Mouse (Mus musculus) bone marrow macrophage, adult 2 months (primary cell): ENCODE data around the gene Rbp1. TPM values are rescaled to one million over a fixed set of nuclear protein-coding genes. Genes with fewer than 3 reads are reported as not detected.

Experiments used
- H3K27ac ChIP-seq: 2 replicates; pipeline ENCODE4 v1.5.1; 2012; ENCODE audit warnings: low read depth, low read length; ENCODE audit not compliant: insufficient read depth
- H3K4me1 ChIP-seq: 2 replicates; pipeline ENCODE4 v1.6.1; 2012; ENCODE audit warnings: low read length; ENCODE audit not compliant: control insufficient read depth, insufficient read depth
- H3K4me3 ChIP-seq: 2 replicates; pipeline ENCODE4 v1.5.1; 2012; ENCODE audit warnings: mild to moderate bottlenecking, low read length, moderate library complexity; ENCODE audit not compliant: insufficient read depth
- CTCF ChIP-seq: IDR thresholded peaks from 2 replicates; pipeline ENCODE4 v1.5.1; 2012; ENCODE audit warnings: low read depth, mild to moderate bottlenecking, low read length, moderate library complexity
- POLR2A ChIP-seq: IDR thresholded peaks from 2 replicates; pipeline ENCODE4 v1.6.1; 2012; ENCODE audit warnings: mild to moderate bottlenecking, low read depth, low read length, borderline replicate concordance
- polyA plus RNA-seq: library from polyadenylated mRNA; stranded (reverse); fragments of >200 nt; gene quantifications from 2 replicates; pipeline ENCODE4 v1.2.4, GENCODE M21; 2012; ENCODE audit not compliant: missing spikeins, insufficient read depth, insufficient read length

Rbp1 gene
- polyA plus RNA-seq, 1 experiment, result 0.35 TPM

DNA sequence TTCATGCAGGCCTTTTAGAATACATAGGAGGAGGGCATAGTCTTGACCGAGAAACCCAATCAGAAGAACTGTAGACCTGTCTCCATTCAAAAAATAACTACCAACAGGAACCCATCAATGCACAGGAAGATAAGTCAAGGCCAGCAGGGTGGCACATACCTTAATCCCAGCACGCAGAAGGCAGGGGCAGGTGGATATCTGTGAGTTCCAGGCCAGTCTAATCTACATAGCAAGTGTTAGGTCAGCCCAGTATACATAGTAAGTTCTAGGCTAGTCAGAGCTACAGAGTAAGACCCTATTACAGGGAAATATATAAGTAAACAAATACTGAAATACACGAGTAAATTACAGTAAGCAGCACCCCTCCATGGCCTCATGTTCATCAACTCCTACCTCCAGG lies 24.9 kb upstream of the Rbp1 start:
- TF ChIP-seq POLR2A (no peak), CTCF (no peak)
- H3K4me3 ChIP-seq, result no peak overlapping the region
- H3K4me1 ChIP-seq, result no peaks in the 10 kb centered on the region
- no peak overlapping the region for H3K27ac ChIP-seq

DNA sequence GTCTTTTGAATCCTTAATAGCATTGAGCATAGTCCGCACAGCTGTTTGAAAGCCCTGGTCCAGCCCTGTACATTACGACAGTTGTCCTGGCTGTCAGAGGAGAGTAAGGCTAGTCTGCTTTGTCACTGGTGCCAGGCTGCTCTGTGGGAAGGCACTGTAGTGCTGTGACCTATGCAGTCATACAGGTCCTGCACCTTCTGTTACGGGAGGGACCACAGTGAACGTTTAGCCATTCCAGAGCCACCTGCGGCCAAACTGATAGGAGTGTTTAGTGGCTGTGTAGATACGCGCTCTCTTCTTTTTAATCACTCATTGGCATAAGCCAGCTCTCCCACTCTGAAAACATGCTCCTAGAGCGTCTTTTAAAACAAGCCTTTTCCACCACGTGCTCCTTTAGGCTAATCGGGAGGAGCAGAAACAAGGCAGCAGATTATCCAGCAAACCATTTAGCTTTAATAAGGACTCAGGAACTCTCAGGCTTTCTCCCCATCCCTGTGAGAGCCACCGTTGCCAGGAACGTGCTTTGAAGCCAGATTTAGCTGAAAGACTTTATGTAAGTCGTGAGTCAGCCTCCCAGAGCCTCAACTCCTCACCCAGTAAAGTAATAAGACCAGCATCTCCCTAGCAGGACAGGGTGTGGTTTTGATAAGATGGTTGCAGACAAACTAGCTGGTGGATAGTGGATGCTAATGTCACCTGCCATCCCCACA lies 22.4 kb upstream of the Rbp1 start:
- peaks cover 4% of the 10 kb centered on the region; the same call in 1 of the 2 replicates for H3K4me1 ChIP-seq
- no peak overlapping the region for H3K4me3 ChIP-seq
- no peak overlapping the region for H3K27ac ChIP-seq
- no peak for TF ChIP-seq POLR2A
- TF ChIP-seq CTCF, result no peak

GRCm38 (mm10) chr9:98401611-98402010 lies 21.1 kb upstream of the Rbp1 start:
- H3K4me1 ChIP-seq, result peaks cover 4% of the 10 kb centered on the region; the same call in 1 of the 2 replicates
- no peak overlapping the region for H3K27ac ChIP-seq
- TF ChIP-seq CTCF (no peak), POLR2A (no peak)
- no peak overlapping the region for H3K4me3 ChIP-seq

DNA sequence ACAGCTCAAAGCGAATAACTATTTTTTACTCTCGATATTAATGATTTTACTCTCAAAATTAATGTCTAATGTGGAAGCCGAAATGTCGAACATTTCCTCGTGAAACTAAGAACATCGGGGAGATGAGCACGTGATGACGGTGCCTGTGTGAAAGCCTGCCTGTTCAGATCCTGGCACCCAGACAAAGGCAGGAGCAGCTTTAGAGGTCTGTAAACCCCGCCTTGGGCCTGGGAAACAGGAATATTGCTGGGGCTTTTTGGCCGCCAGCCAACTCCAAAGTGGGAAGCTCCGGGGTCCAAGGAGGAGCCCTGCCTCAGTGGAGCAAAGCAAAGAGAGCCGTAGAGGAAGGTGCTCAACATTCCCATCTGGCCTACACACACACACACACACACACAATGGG lies 15.0 kb upstream of the Rbp1 start:
- no peak overlapping the region for H3K27ac ChIP-seq
- H3K4me3 ChIP-seq, result no peak overlapping the region
- H3K4me1 ChIP-seq, result peaks cover 4% of the 10 kb centered on the region; the same call in 1 of the 2 replicates
- no peak for TF ChIP-seq CTCF
- no peak for TF ChIP-seq POLR2A

DNA sequence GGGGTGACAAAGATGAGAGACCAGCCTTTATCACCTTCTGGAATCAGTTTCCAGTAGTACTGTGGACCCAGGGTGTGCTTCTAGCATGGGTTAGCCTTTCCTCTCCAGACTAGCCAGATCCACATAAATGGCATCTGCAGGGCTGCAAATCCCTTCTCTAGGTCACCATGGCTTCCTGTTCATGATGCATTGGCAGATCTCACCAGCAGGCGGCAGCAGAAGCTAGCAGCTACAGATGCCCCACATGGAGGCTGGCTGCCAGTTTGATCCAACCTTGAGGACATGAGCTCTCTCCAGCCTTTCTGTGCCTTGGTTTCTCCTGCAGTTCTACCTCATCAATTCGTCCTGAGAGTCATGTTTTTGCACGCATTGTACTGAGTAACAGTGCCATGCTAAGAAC lies 13.6 kb upstream of the Rbp1 start:
- no peak for TF ChIP-seq POLR2A
- peak; percentile 59 for TF ChIP-seq CTCF
- no peak overlapping the region for H3K27ac ChIP-seq
- no peaks in the 10 kb centered on the region for H3K4me1 ChIP-seq

GRCm38 (mm10) chr9:98415427-98415826 lies 7.3 kb upstream of the Rbp1 start:
- TF ChIP-seq POLR2A, result no peak
- TF ChIP-seq CTCF, result no peak
- Histone ChIP-seq H3K27ac (no peak overlapping the region), H3K4me1 (no peaks in the 10 kb centered on the region), H3K4me3 (no peak overlapping the region)

More for the DNA sequence above, 13.6 kb upstream of the Rbp1 start:
- no peak overlapping the region for H3K4me3 ChIP-seq

DNA sequence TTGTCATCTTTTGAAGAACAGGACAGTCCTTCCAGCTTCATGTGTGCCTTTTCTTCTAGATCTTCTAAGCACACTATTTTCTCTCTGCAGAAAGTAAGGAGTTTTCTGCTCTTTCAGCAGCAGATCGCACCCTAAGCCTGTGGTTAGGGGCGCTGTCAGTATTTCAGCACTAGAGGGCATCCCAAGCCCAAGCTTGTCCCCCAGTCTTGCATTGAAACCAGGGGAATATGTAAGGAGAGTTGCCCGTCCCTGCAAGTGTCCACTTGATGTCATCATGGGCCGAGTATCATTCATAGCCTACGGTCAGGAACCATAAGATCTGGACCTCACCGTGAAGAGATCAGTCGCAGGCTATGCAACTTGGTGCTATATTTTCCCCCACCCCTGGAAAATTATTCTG lies 4.8 kb upstream of the Rbp1 start:
- H3K27ac ChIP-seq, result no peak overlapping the region
- TF ChIP-seq POLR2A (no peak), CTCF (no peak)

GRCm38 (mm10) chr9:98418346-98418745 lies 4.4 kb upstream of the Rbp1 start:
- Histone ChIP-seq H3K27ac (no peak overlapping the region), H3K4me3 (no peak overlapping the region), H3K4me1 (no peaks in the 10 kb centered on the region)
- no peak for TF ChIP-seq CTCF
- no peak for TF ChIP-seq POLR2A

More for the DNA sequence above, 4.8 kb upstream of the Rbp1 start:
- no peak overlapping the region for H3K4me3 ChIP-seq
- H3K4me1 ChIP-seq, result no peaks in the 10 kb centered on the region

DNA sequence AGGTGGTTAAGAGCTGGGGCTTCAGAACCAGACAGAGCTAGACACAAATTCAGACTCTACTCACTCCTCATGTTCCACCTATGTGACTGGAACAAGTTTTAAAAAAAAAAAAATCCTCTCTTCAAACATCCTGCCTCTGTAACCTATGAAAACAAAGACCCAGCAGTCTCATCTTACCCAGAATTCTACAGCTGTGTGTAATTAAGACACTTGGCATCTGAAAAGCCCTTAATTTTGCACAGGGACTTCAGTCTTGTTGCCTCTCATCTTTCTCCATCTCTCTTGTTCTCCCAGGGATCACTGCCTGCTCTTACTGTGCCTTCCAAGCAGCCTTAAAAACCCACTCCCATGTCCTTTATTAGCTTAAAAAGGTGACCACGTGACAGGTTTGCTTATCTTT lies 2.1 kb upstream of the Rbp1 start:
- no peaks in the 10 kb centered on the region for H3K4me1 ChIP-seq
- H3K27ac ChIP-seq, result no peak overlapping the region
- TF ChIP-seq POLR2A, result no peak
- no peak for TF ChIP-seq CTCF
- no peak overlapping the region for H3K4me3 ChIP-seq

DNA sequence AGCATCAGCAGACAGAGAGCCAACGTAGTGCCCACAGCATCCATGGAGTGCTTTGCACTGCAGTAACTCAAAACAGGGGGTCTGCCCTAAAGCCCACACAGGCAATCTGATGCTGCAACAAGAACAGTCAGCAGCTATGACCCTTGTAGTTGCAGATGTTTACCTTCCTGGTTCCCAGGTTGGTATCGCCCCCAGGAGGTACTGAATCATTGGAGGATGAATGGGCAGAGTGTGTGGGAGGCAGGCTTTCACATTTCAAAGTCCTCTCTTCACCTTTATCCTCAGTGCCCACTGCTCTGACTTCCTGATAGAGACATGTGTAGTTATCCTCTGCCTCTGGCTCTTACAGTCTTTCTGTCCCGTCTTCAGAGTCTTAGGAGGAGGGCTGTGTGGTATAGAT lies 858 bp upstream of the Rbp1 start:
- no peaks in the 10 kb centered on the region for H3K4me1 ChIP-seq
- no peak overlapping the region for H3K4me3 ChIP-seq
- H3K27ac ChIP-seq, result no peak overlapping the region
- TF ChIP-seq CTCF (no peak), POLR2A (no peak)
